Mouse (Mus musculus) retina, embryonic 14.5 days (tissue): ENCODE results near the gene Col6a6.
"Not testable (repeated sequence)": the region's sequence is repeated elsewhere in the genome, so short reads cannot be mapped to it uniquely, and the experiment has no call there.

Source experiments
- DNase-seq: peaks from one replicate; pipeline ENCODE4 v3.0.0-alpha.2; 2015; ENCODE audit warnings: low spot score

The Col6a6 gene

DNA sequence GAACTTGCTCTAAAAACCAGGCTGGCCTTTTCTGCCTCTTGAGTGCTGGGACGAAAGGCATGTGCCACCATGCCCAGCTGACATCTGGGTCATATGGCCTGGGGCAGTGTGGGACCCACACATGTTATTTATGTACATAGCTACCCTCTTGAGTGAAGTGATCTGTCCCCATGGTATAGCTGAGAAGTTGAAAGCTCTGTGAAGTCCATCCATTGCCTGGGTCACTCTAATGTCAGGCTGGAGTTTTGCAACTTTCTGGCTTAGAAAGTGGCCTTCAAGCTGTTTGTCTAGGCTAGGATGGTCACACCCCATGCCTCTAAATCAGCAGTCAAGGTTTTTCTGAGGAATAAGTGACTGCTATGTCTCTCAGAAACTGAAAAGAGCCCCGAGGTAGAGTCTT, 155.9 kb downstream of the Col6a6 start:
- no peak for DNase-seq

DNA sequence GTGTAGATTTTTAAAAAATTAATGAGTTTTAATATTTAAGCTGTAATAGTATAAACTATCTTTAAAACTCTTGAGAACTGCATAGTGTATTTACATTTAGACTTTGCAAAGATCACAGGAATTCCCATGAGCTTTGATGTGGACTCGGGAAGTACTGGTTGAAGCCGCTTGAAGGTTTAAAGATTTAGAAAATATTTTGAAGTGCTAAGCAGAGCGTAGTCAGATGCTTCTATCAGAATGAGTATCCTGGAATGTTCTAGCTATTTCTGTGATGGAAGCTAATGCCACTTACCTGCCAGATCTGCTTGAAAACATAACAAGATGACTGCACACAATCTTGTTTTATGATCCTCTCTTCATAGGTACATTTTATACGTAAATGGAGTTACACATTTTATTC, 157.0 kb downstream of the Col6a6 start:
- no peak for DNase-seq

DNA sequence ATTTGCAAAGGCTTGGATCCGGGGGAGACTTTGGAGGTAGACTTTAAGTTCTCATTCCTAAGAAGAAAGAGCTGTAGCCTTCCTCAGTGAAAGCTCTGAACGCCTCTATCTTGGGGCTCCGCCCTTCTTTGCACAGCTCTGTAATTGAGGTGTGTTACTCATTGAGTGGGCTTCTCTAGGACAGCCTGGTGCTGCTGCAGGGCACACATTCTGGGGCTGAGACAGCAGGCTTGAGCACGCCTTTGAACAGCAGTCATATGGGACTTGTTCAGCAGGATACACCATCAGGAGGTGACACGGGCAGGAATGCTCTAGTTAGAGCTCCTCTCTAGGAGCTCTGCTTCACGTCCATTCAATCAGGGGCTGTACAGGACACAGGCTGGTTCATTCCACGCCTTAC, 162.7 kb downstream of the Col6a6 start:
- no peak for DNase-seq

DNA sequence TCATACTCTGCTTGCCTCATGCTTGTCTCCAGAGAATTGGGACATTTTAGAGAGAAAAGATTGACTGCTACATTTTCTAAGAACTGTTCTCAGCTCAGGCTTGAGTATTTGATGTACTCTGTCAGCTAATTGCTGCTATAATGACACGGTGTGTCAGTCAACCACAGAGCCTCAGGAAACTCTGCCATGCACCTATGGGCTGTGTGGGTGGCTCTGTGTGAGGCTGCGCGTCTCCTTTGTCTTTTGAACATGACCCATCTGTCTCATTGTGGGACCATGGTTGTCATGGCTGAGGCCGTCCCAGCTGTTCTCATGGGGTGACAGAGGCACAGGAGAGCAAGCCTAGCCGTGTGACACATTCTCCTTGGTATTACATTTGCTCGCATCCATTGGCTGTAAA, 168.1 kb downstream of the Col6a6 start:
- no peak for DNase-seq

DNA sequence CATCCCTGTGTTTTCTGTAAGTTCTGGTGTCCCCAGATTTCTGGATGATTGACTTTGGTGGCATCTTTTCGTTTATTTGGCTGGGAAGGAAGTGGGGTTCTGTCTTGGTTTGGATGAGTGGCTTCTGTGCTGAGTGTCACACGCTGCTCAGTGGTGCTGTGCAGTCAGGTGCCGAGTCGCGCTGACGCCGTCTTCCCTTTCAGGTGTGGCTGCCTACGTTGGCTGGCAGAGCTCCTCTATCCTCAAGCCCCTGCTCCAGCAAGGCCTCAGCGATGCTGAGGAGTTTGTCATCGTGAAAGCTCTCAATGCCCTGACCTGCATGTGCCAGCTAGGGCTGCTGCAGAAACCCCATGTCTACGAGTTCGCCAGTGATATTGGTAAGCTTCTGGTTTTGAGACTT, 169.7 kb downstream of the Col6a6 start:
- DNase-seq = no peak

DNA sequence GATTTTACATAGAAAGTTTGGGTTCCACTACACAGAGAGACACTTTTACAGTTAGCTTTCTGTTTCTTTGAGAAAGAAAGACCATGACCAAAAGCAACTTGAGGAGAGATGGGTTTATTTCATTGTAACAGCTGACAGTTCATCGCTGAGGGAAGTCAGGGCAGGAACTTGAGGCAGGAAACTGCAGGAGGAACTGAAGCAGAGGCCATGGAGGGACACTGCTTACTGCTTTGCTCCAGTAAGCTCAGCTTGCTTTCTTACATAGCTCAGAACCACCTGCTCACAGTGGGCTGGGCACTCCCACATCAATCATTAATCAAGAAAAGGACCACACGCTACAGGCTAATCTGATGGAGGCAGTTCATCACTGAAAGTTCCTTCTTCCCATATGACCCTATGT, 171.8 kb downstream of the Col6a6 start:
- no peak for DNase-seq

DNA sequence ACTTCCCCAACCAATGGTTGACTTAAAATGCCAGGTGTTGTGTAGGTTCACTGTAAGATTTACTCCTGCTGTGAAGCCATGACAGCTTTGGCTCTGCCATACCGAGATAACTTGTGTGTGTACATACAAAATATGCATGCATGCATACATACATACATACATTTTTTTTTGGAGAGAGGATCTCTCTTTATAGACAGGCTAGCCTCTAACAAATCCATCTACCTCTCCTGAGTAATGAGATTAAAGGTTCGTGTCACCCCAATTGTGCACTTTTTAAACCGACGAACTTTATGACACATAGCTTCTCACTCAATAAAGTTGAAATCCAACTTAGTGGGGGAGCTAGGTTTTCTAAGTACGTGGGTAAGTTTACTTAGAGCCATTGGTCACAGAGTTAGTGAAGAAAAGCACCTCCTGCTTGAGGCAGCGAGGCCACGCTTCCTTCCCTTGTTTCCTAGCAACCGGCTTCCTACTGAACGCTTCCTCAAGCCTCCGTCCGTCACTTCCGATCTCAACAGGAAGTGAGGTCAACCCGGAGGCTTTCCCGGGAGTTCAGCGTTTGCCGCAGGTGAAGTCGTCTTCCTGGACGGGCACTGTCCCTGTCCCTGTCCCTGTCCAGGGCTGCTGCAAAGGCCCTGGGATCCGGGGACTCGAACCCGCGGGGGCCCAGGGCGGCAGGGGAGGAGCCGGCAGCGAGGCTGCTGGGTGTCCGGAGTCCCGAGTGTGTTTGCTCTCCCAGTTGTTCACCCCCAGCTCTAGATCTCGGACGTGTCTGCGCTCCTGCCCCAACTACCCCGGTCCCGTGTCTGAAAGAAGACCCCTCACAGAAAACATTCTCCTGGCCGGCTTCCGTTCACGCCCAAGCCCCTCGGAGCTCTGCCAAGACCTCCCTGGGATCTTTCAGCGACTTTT, 185.2 kb downstream of the Col6a6 start, which contains the start of gene Pik3r4:
TSS of gene Pik3r4 (plus strand) at position 519 of the 912 bp plus-strand sequence.
- peak; percentile 97 for DNase-seq

DNA sequence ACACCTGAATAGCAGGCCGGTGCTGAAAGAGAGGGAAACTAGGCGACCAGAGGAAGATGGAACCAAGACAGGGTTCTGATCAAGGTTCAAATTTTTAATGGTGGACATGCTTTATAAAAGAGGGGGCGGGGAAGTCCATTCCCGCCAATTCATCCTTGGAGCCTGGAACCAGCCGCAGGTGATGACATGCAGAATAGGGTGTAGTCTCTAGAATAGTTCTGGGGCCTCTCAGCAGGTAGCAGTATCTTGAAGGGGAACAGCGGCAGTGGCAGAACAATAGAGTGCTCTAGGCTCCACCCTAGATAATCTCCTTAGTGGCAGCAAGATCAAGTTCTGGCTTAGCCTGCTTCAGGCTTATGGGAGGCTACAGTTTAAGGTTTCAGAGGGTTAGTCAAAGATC, 186.6 kb downstream of the Col6a6 start:
- DNase-seq = not testable (repeated sequence)
